Mouse (Mus musculus) heart, postnatal 0 days (tissue): ENCODE results near the gene Lmln. TPM values are rescaled to one million over a fixed set of nuclear protein-coding genes. Genes with fewer than 3 reads are reported as not detected.
A peak's percentile ranks its signal among the peaks of the same experiment; 100 is the strongest.

Experiments
- ATAC-seq: fragments of 200-750 bp; cut with Nextera tagmentation; 2 replicates; pipeline ENCODE4 v1.8.0; 2017; ENCODE audit warnings: low read depth, moderate number of reproducible peaks, moderate library complexity; ENCODE audit not compliant: insufficient read depth
- DNase-seq: peaks from one replicate; pipeline ENCODE4 v3.0.0-alpha.2; 2016; ENCODE audit warnings: low spot score
- H3K27ac ChIP-seq: fragments of 300-500 bp; sonication (generic); 2 replicates; pipeline ENCODE4 v1.5.1; 2014; ENCODE audit warnings: low read depth, mild to moderate bottlenecking
- H3K27me3 ChIP-seq: fragments of 300-500 bp; sonication (generic); 2 replicates; pipeline ENCODE4 v1.6.1; 2014; ENCODE audit warnings: low read length, mixed read lengths; ENCODE audit not compliant: control insufficient read depth, insufficient read depth
- H3K36me3 ChIP-seq: fragments of 300-500 bp; sonication (generic); replicated peaks from 2 replicates; pipeline ENCODE4 v1.6.1; 2014; ENCODE audit warnings: low read length, mixed read lengths; ENCODE audit not compliant: control insufficient read depth, insufficient read depth
- H3K4me1 ChIP-seq: fragments of 300-500 bp; sonication (generic); 2 replicates; pipeline ENCODE4 v1.6.1; 2014; ENCODE audit warnings: antibody characterized with exemption; ENCODE audit not compliant: control insufficient read depth, insufficient read depth
- H3K4me2 ChIP-seq: fragments of 300-500 bp; sonication (generic); 2 replicates; pipeline ENCODE4 v1.6.1; 2014; ENCODE audit warnings: low read depth, mild to moderate bottlenecking, low read length, moderate library complexity
- H3K4me3 ChIP-seq: fragments of 300-500 bp; sonication (generic); 2 replicates; pipeline ENCODE4 v1.5.1; 2014; ENCODE audit warnings: low read depth, low read length
- H3K9ac ChIP-seq: fragments of 300-500 bp; sonication (generic); replicated peaks from 2 replicates; pipeline ENCODE4 v1.6.1; 2014; ENCODE audit warnings: low read depth, low read length, mixed read lengths
- H3K9me3 ChIP-seq: fragments of 300-500 bp; sonication (generic); replicated peaks from 2 replicates; pipeline ENCODE4 v1.6.1; 2016; ENCODE audit warnings: low read length; ENCODE audit not compliant: control insufficient read depth
- CTCF ChIP-seq: IDR thresholded peaks from 2 replicates; pipeline ENCODE4 v1.5.1; 2016; ENCODE audit warnings: antibody characterized with exemption, control low read depth, low read depth
- EP300 ChIP-seq: IDR thresholded peaks from 2 replicates; pipeline ENCODE4 v1.6.1; 2016; ENCODE audit warnings: antibody characterized with exemption, low read depth
- WGBS: fragments of 180-500 bp; shearing (Covaris S2); extraction: QIAGEN DNeasy Blood & Tissue Kit; methylation state at CpG from one replicate; pipeline ENCODE4 v1.1.7; 2014; 5-methylcytosine and 5-hydroxymethylcytosine counted together
- polyA plus RNA-seq: library from polyadenylated mRNA; unstranded; fragments of >200 nt; fragmentation: Nextera tagmentation; extraction: Ambion mirVana; gene quantifications from 2 replicates; pipeline ENCODE4 v1.2.1, GENCODE M21; 2015
- total RNA-seq: library from RNA; depleted of rRNA; stranded (reverse); fragments of >200 nt; gene quantifications from 2 replicates; pipeline ENCODE4 v1.2.3, GENCODE M21; 2014; ENCODE audit warnings: low replicate concordance; rRNA removed

Lmln gene
- total RNA-seq, result 3.5 and 4.4 TPM in 2 replicates
- polyA plus RNA-seq, result 0.81 and 1.1 TPM in 2 replicates

GRCm38 (mm10) chr16:33062024-33062681, at the start of gene Lmln:
Lmln (plus strand) TSS chr16:33062521.
- WGBS, result 2% methylated on average over 48 of the region's 64 CpGs
- Histone ChIP-seq H3K36me3 (peaks cover 31% of the 10 kb centered on the region), H3K4me3 (peak within 1 kb of the TSS; percentile 74), H3K9ac (peak within 1 kb of the TSS; percentile 58), H3K27ac (peak within 1 kb of the TSS; percentile 63), H3K4me2 (peak within 1 kb of the TSS; percentile 93), H3K9me3 (no peaks in the 10 kb centered on the region), H3K4me1 (peaks cover 9% of the 10 kb centered on the region; the same call in 1 of the 2 replicates), H3K27me3 (no peaks in the 10 kb centered on the region)
- DNase-seq, result peak; percentile 92
- TF ChIP-seq EP300 (no peak), CTCF (no peak)
- ATAC-seq, result peak; percentile 98

GRCm38 (mm10) chr16:33013801-33014200, 48.5 kb upstream of the Lmln start:
- WGBS, result 89% methylated on average over 5 of the region's 5 CpGs
- ATAC-seq, result no peak
- DNase-seq, result no peak
- no peaks in the 10 kb centered on the region for H3K9me3 ChIP-seq
- no peak overlapping the region for H3K9ac ChIP-seq
- peaks cover 65% of the 10 kb centered on the region for H3K36me3 ChIP-seq
- 0 out of 2 replicates have a peak, but pooled peaks cover 6% of the 10 kb centered on the region for H3K4me1 ChIP-seq
- no peak overlapping the region for H3K27ac ChIP-seq
- no peak overlapping the region for H3K4me3 ChIP-seq
- H3K27me3 ChIP-seq, result no peaks in the 10 kb centered on the region
- no peak for TF ChIP-seq CTCF
- no peak for TF ChIP-seq EP300
- H3K4me2 ChIP-seq, result no peak overlapping the region

- TF ChIP-seq CTCF, result no peak
- no peak for TF ChIP-seq EP300
- 66% methylated on average over 1 of the region's 1 CpGs for WGBS
- Histone ChIP-seq H3K36me3 (peaks cover 54% of the 10 kb centered on the region), H3K27me3 (no peaks in the 10 kb centered on the region), H3K4me1 (0 out of 2 replicates have a peak, but pooled peaks cover 6% of the 10 kb centered on the region), H3K4me2 (no peak overlapping the region), H3K4me3 (no peak overlapping the region), H3K27ac (no peak overlapping the region), H3K9ac (no peak overlapping the region), H3K9me3 (no peaks in the 10 kb centered on the region)
- DNase-seq (no peak), ATAC-seq (no peak)
Measured at GRCm38 (mm10) chr16:33014921-33015320, 47.4 kb upstream of the Lmln start.

- Histone ChIP-seq H3K4me1 (0 out of 2 replicates have a peak, but pooled peaks cover 6% of the 10 kb centered on the region), H3K27me3 (no peaks in the 10 kb centered on the region), H3K4me3 (no peak overlapping the region), H3K9me3 (no peaks in the 10 kb centered on the region), H3K27ac (no peak overlapping the region), H3K4me2 (no peak overlapping the region), H3K36me3 (peaks cover 49% of the 10 kb centered on the region), H3K9ac (no peak overlapping the region)
- DNase-seq (no peak), ATAC-seq (no peak)
- TF ChIP-seq EP300 (no peak), CTCF (no peak)
- WGBS, result 92% methylated on average over 3 of the region's 3 CpGs
Measured at GRCm38 (mm10) chr16:33015396-33015907, 46.9 kb upstream of the Lmln start.

- Histone ChIP-seq H3K4me3 (no peak overlapping the region), H3K4me1 (0 out of 2 replicates have a peak, but pooled peaks cover 6% of the 10 kb centered on the region), H3K9me3 (no peaks in the 10 kb centered on the region), H3K36me3 (peaks cover 43% of the 10 kb centered on the region), H3K4me2 (no peak overlapping the region), H3K9ac (no peak overlapping the region), H3K27me3 (no peaks in the 10 kb centered on the region), H3K27ac (no peak overlapping the region)
- ATAC-seq, result no peak
- no peak for DNase-seq
- WGBS, result 66% methylated on average over 2 of the region's 2 CpGs
- TF ChIP-seq EP300 (no peak), CTCF (no peak)
Measured at GRCm38 (mm10) chr16:33015986-33016385, 46.3 kb upstream of the Lmln start.
